ENCODE assay signal across 23 mouse cellular contexts in genomic region chr11:61676216-61676854, GRCm38 (mm10). TPM values are rescaled to one million over a fixed set of nuclear protein-coding genes. Genes with fewer than 3 reads are reported as not detected.
DNase-seq lines count a peak whose midpoint lies in the region; ATAC-seq lines count a peak whose summit lies in the region.
"Had no signal": no experiment of that assay in that cellular context is flagged by ENCODE, and none has a peak within 500 bp of the region (broad histone marks: within the 10 kb centered on the region; RNA-seq: fewer than 3 reads in every experiment).

No protein-coding gene starts in this region.

- no peaks in the 10 kb centered on the region for H3K36me3 ChIP-seq in embryonic facial prominence, embryonic 11.5 days (replicated peaks; ENCODE audit: control insufficient read depth, insufficient read depth, low read depth, low read length)
- H3K36me3 ChIP-seq in limb, embryonic 11.5 days (ENCODE audit: control insufficient read depth, insufficient read depth, low read length) = no peaks in the 10 kb centered on the region
- H3K36me3 ChIP-seq: heart, embryonic 15.5 days; hindbrain, embryonic 12.5 days; intestine, embryonic 15.5 days; liver, embryonic 15.5 days had no signal

- H3K4me3 ChIP-seq in embryonic facial prominence, embryonic 11.5 days (ENCODE audit: low read depth, low read length) = no peak overlapping the region
- no peak overlapping the region for H3K4me3 ChIP-seq in limb, embryonic 11.5 days (ENCODE audit: low read depth, low read length)
- H3K4me3 ChIP-seq: heart, embryonic 15.5 days; hindbrain, embryonic 12.5 days; intestine, embryonic 15.5 days; liver, embryonic 15.5 days had no signal

- H3K27ac ChIP-seq in embryonic facial prominence, embryonic 11.5 days (replicated peaks; ENCODE audit: low read depth, low read length) = no peak overlapping the region
- H3K27ac ChIP-seq in limb, embryonic 11.5 days (replicated peaks; ENCODE audit: low read depth, low read length) = peak overlapping the region; percentile 24
- H3K27ac ChIP-seq: heart, embryonic 15.5 days; hindbrain, embryonic 12.5 days; liver, embryonic 15.5 days had no signal

- no peak overlapping the region for H3K9ac ChIP-seq in embryonic facial prominence, embryonic 11.5 days (replicated peaks; ENCODE audit: low read length)
- no peak overlapping the region for H3K9ac ChIP-seq in limb, embryonic 11.5 days (ENCODE audit: low read length)
- H3K9ac ChIP-seq: heart, embryonic 15.5 days; hindbrain, embryonic 12.5 days; intestine, embryonic 15.5 days; liver, embryonic 15.5 days had no signal

- no peaks in the 10 kb centered on the region; the same call in 1 of the 2 replicates for H3K27me3 ChIP-seq in embryonic facial prominence, embryonic 11.5 days (ENCODE audit: control insufficient read depth, insufficient read depth, low read length)
- H3K27me3 ChIP-seq in limb, embryonic 11.5 days (ENCODE audit: control insufficient read depth, insufficient read depth, low read length) = no peaks in the 10 kb centered on the region
- H3K27me3 ChIP-seq: intestine, embryonic 15.5 days had no signal

- no peak overlapping the region for H3K4me2 ChIP-seq in embryonic facial prominence, embryonic 11.5 days (ENCODE audit: low read depth, low read length)
- H3K4me2 ChIP-seq in limb, embryonic 11.5 days (ENCODE audit: low read depth, severe bottlenecking) = no peak overlapping the region
- H3K4me2 ChIP-seq: heart, embryonic 15.5 days; hindbrain, embryonic 12.5 days; intestine, embryonic 15.5 days; liver, embryonic 15.5 days had no signal

- H3K4me1 ChIP-seq in embryonic facial prominence, embryonic 11.5 days (ENCODE audit: control insufficient read depth, insufficient read depth, low read length) = peaks cover 3% of the 10 kb centered on the region; the same call in 1 of the 2 replicates
- H3K4me1 ChIP-seq in limb, embryonic 11.5 days (ENCODE audit: control insufficient read depth, insufficient read depth, low read length) = peaks cover 22% of the 10 kb centered on the region

- no peaks in the 10 kb centered on the region for H3K9me3 ChIP-seq in embryonic facial prominence, embryonic 11.5 days (replicated peaks; ENCODE audit: control insufficient read depth, low read length)
- no peaks in the 10 kb centered on the region for H3K9me3 ChIP-seq in limb, embryonic 11.5 days (ENCODE audit: control insufficient read depth, low read length)
- H3K9me3 ChIP-seq: heart, embryonic 15.5 days; hindbrain, embryonic 12.5 days; intestine, embryonic 15.5 days; liver, embryonic 15.5 days had no signal

- no peak; the same call in 1 of the 2 replicates for ATAC-seq in embryonic facial prominence, embryonic 11.5 days (replicated peaks; ENCODE audit: insufficient number of reproducible peaks, low FRiP score, low TSS enrichment, low read depth)
- ATAC-seq in limb, embryonic 11.5 days (ENCODE audit: insufficient number of reproducible peaks, low FRiP score, low TSS enrichment, low read depth) = no peak
- ATAC-seq in megakaryocyte, adult 5-6 weeks (ENCODE audit: poor library complexity, severe bottlenecking) = no peak
- ATAC-seq: forebrain, embryonic 14.5 days; lung, postnatal 0 days; midbrain, embryonic 16.5 days had no signal

- 21% methylated on average over 7 of the region's 7 CpGs for WGBS in embryonic facial prominence, embryonic 11.5 days
- 21% methylated on average over 7 of the region's 7 CpGs for WGBS in limb, embryonic 11.5 days

- peak; percentile 30 for DNase-seq in thymus, postnatal 0 days (ENCODE audit: low spot score)
- DNase-seq in thymus, postnatal 4 days = no peak
- DNase-seq in embryonic facial prominence, embryonic 11.5 days (ENCODE audit: low spot score) = peak; percentile 76
- DNase-seq in limb, embryonic 11.5 days (ENCODE audit: low spot score) = peak; percentile 70
- no peak for DNase-seq in frontal cortex, postnatal 14 days (ENCODE audit: low spot score in 2 of 2)
- DNase-seq in frontal cortex, adult 2 months (ENCODE audit: extremely low spot score in 1 of 2, low spot score in 1 of 2) = no peak
- DNase-seq: adrenal gland, postnatal 10 days; cerebellum, adult 11 months; cerebellum, postnatal 14 days; heart, adult 11 months; layer of hippocampus, postnatal 36 days; right cerebral cortex, postnatal 14 days had no signal

RNA-seq across cellular contexts. Expression of gene Fam83g, which starts 7.6 kb away (rescaled TPM):
- 5.5 and 5.6 TPM in 2 replicates for polyA plus RNA-seq in thymus, postnatal 0 days (2015; fragmentation: Nextera tagmentation; extraction: Ambion mirVana)
- 0.76 and 0.84 TPM in 2 replicates for polyA plus RNA-seq in embryonic facial prominence, embryonic 11.5 days (2014; fragmentation: Nextera tagmentation; extraction: Ambion mirVana)
- polyA plus RNA-seq in limb, embryonic 11.5 days (2014; fragmentation: Nextera tagmentation; extraction: Ambion mirVana) = 1.4 and 1.5 TPM in 2 replicates
- not detected in 2 replicates for total RNA-seq in megakaryocyte, adult 5-6 weeks (2015)
- total RNA-seq in megakaryocyte, adult 5-6 weeks (2017) = not detected in 2 replicates
- 0.06 and 0.13 TPM in 2 replicates for polyA plus RNA-seq in frontal cortex, adult 2 months (2012; rRNA removed)
- total RNA-seq: layer of hippocampus, postnatal 36 days; megakaryocyte progenitor cell, adult 5-6 weeks had no signal

RNA-seq across cellular contexts. Expression of gene Grap, which starts 23.3 kb away (rescaled TPM):
- 59.0 and 88.7 TPM in 2 replicates for polyA plus RNA-seq in thymus, postnatal 0 days (2015; fragmentation: Nextera tagmentation; extraction: Ambion mirVana)
- 3.4 and 4.8 TPM in 2 replicates for polyA plus RNA-seq in embryonic facial prominence, embryonic 11.5 days (2014; fragmentation: Nextera tagmentation; extraction: Ambion mirVana)
- polyA plus RNA-seq in limb, embryonic 11.5 days (2014; fragmentation: Nextera tagmentation; extraction: Ambion mirVana) = 4.1 and 5.2 TPM in 2 replicates
- total RNA-seq in megakaryocyte, adult 5-6 weeks (2015) = 0.85 and 2.4 TPM in 2 replicates
- total RNA-seq in megakaryocyte, adult 5-6 weeks (2017) = 3.5 and 4.3 TPM in 2 replicates
- polyA plus RNA-seq in frontal cortex, adult 2 months (2012; rRNA removed) = 6.6 and 7.2 TPM in 2 replicates

RNA-seq across cellular contexts. Expression of gene Slc5a10, which starts 44.3 kb away (rescaled TPM):
- 0.10 and 0.32 TPM in 2 replicates for polyA plus RNA-seq in thymus, postnatal 0 days (2015; fragmentation: Nextera tagmentation; extraction: Ambion mirVana)
- not detected in 2 replicates for polyA plus RNA-seq in embryonic facial prominence, embryonic 11.5 days (2014; fragmentation: Nextera tagmentation; extraction: Ambion mirVana)
- 0.10 and 0.11 TPM in 2 replicates for polyA plus RNA-seq in limb, embryonic 11.5 days (2014; fragmentation: Nextera tagmentation; extraction: Ambion mirVana)
- not detected in 2 replicates for total RNA-seq in megakaryocyte, adult 5-6 weeks (2015)
- total RNA-seq in megakaryocyte, adult 5-6 weeks (2017) = not detected in 2 replicates
- polyA plus RNA-seq in frontal cortex, adult 2 months (2012; rRNA removed) = 0.04 and 0.13 TPM in 2 replicates
- total RNA-seq: gastrocnemius, adult 8-10 months; megakaryocyte progenitor cell, adult 5-6 weeks had no signal
- polyA plus RNA-seq: forebrain, embryonic 14.5 days; heart, embryonic 15.5 days; hindbrain, embryonic 12.5 days; liver, embryonic 15.5 days; midbrain, embryonic 16.5 days; neural tube, embryonic 11.5 days had no signal

Comparison
In these comparisons a context has a peak if more than half of its experiments do, and no peak if none do; other contexts are left out.
1. DNase-seq: peak in thymus, postnatal 0 days (single experiment), embryonic facial prominence, embryonic 11.5 days (single experiment) and limb, embryonic 11.5 days (single experiment); none in thymus, postnatal 4 days (single experiment), frontal cortex, postnatal 14 days (0 of 2) and frontal cortex, adult 2 months (0 of 2).